Mouse (Mus musculus) yolk sac, embryonic 10.5 days (tissue): ENCODE data around the gene Plekhh3.
A peak's percentile ranks its signal among the peaks of the same experiment; 100 is the strongest.
"Not testable (repeated sequence)": the region's sequence is repeated elsewhere in the genome, so short reads cannot be mapped to it uniquely, and the experiment has no call there.

Source experiments
- DNase-seq: peaks from one replicate; pipeline ENCODE4 v3.0.0-alpha.2; 2017; ENCODE audit warnings: low spot score

Gene Plekhh3

DNA sequence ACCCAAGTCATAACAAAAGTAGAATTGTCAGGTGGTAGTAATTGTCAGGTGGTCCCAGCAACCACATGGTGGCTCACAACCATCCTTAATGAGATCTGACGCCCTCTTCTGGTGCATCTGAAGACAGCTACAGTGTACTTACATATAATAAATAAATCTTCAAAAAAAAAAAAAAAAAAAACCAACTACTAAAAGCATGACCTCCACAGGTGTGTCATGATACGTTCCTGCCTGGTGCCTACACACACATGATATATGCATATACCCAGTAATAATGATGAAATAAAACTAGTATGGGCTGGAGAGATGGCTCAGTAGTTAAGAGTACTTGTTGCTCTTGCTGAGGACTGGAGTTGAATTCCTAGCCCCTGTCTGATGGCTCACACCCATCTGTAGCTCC, 20.1 kb downstream of the Plekhh3 start:
- DNase-seq, result no peak

DNA sequence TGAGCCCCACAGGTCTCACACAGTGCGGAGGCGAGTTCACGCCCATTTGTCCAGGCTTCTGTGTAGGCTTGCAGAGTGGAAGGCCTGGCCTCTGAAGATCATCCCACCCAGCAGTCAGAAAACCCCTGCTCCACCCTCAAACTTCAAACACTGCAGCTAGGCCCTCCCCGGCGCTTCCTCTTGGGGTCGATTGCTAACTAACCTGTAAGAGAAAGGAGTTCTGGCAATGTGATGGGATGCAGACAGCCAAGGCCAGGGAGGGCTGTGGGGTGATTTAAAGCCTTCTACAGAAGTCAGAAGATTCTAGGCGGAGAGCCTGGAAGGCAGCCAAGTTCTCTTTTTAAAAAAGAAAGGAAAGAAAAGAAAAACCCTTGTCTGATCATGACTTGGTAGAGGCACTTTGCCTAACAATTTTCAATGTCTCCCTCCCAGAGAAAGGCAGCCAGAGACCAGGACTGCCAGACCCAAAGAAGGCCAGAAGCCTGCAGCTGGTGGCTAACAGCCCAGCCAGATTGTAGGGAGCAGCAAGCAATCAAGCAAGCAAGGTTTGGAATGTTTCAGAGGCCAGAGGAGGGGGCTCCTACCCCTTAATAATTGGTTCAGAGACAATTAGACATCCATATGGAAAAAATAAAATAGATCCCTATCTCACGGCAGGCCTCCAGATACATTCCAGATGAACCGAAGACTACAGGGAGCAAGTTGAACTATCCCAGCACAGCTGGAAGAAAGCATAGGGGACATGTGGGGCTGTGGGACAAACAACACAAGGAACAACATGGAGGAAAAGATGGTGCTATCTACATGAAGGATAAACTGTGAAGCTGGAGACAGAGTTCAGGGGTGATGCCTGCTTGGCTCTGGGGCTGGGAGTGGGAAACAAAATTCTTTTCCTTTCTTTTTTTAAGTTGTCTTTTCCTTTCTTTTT, 21.7 kb downstream of the Plekhh3 start:
- peak; percentile 13 for DNase-seq

DNA sequence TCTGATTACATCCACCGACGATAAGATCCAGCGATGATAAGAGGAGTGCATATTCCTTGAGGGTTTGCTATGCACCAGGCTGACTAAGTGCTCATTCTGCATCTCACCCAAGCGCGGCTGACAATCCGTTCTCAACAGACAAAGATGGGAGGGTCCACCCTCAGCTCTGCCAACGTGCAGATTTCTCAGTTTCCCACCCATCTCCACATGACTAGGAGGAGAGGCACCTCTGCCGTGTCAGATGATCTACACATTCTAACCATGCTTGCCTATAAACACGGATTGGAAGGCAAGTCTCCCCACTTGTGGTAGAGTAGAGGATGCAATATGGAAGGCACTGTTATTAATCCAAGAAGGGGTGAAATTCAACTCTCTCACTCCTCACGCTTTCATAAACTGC, 22.4 kb downstream of the Plekhh3 start:
- DNase-seq, result no peak

GRCm38 (mm10) chr11:101146377-101146776, 24.8 kb downstream of the Plekhh3 start:
- DNase-seq, result no peak

GRCm38 (mm10) chr11:101143338-101144225, 27.6 kb downstream of the Plekhh3 start:
- peak; percentile 15 for DNase-seq

GRCm38 (mm10) chr11:101142215-101142967, 28.8 kb downstream of the Plekhh3 start:
- no peak for DNase-seq

GRCm38 (mm10) chr11:101141088-101141487, 30.1 kb downstream of the Plekhh3 start:
- DNase-seq, result no peak

- DNase-seq, result peak; percentile 23
Measured at GRCm38 (mm10) chr11:101140164-101140819, 30.9 kb downstream of the Plekhh3 start.

DNA sequence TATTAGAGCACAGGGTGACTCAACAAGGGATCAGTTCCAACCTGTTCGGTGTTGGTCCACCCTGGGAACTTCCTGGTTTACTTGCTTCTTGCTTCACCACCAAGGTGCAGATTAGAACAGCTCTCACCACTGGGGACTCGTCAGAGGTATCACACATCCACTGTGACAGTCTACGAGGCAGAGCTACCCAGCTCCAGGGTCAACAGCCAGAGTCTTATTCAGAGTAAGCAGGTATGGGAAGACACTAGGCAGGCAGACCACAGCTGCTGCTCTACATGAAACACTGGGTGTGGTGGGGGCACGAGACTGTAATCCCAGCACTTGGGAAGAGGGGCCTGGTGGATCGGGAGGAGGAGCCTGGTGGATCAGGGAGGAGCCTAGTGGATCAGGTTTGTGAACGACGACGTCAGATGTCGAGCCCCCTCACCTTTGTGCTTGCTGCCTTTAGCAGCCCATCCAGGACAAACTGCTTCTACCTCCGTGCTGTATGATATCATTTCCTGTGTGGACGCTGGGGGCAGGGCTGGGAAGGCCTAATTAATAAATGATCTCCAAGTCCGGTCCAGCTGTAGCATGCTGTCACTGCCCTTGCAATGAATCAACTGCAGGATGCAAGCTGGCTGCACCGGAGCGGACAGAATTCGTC, 32.5 kb downstream of the Plekhh3 start:
- DNase-seq, result peak; percentile 38

GRCm38 (mm10) chr11:101137000-101137399, 34.2 kb downstream of the Plekhh3 start:
- DNase-seq, result no peak

DNA sequence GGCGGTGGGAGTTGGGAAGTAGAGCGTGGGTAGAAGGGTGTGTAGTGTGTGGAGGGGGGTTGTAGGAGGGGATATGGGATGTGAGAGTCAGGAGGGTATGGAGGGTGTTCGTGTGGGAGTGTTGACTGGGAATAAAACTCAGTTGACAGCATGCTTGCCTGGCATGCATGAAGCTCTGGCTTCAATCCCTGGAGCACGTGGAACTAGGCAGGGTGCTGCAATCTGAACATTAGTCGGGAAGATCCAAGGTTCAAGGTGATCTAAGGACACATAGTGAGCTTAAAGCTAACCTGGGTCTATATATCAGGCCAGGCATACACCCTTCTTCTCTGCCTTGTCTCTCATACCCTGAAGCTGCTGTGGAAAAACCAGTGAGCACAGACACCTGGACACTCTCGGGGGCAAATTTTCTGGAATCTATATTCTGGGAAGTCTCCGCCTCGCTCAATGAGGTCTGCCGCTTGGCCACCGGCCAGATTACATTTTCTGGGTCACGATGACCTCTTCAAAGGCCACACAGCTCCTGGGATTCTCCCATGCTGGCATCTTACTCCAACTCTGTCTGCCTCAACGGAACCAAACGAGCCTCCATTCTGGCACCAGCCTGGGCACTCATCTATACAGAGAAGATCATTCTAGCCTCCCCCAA, 36.8 kb downstream of the Plekhh3 start:
- no peak for DNase-seq

GRCm38 (mm10) chr11:101133037-101133436, 38.1 kb downstream of the Plekhh3 start:
- no peak for DNase-seq

DNA sequence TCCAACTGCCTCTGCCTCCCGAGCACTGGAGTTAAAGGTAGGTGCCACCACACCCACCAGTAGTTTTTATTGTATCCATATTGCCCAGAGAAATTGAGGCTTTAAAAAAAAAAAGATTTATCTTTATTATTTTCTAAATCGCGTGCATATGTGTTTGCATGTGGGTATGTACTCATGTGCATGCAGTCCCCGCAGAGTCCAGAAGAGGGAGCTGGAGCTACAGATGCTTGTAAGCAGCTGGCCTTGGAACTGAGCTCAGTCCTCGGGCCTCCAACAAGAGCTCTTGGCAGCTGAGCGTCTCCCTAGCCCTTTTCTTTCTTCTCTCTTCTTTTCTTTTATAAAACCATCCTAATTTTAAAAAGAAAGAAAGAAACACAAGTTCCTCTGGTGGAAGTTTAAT, 39.5 kb downstream of the Plekhh3 start:
- DNase-seq, result no peak

DNA sequence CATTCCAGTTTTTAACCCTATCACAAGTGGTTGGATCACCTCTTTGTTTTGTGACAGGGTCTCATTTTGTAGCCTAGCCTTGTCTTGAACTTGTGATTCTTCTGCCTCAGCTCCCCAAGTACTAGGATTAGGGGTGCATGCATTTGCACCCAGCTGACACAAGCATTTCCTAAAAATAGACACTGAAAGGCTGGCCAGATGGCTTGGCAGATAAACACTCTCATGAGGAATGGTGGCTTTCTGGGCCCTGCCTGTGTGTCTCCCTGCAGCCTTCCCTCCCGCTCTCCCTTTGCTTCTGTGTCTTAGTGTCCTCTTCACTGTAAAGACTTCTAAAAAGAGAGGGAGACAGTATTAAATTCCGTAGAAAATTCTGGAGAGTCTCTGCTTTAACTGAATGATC, 40.0 kb downstream of the Plekhh3 start:
- no peak for DNase-seq

DNA sequence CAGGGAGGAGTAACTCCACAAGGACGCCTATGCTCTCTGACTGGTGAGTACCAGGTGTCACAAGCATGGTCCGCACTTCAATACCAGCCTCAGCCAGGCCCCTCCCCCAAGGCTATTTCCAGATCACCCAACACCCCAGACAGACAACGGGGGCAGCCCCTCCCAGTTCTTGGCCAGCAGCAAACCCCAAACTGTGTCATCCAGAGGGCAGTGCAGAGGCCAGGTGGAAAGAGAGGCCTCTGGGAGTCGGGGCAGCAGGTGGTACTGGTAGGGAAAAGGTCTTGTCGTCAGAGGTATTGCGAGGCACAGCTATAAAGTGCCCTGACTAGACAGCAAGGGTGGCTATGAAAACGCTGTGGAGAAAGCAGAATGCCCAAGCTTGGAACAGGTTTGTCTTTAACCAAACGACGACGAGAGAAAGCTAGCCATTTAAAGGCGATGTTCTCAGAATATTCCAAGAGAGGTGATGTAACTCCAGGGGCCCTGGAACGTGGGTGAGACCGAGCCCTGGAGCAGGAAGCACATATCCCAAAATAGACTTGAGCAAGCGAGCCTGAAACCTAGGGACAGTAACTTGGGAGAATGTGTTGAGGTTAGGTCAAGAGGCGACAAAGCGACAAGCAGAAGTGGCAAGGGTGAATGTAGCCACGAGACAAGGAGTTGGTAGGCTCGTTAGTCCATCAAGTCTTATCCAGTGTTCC, 40.9 kb downstream of the Plekhh3 start:
- DNase-seq, result no peak

- no peak for DNase-seq
Measured at GRCm38 (mm10) chr11:101128996-101129577, 42.1 kb downstream of the Plekhh3 start.

DNA sequence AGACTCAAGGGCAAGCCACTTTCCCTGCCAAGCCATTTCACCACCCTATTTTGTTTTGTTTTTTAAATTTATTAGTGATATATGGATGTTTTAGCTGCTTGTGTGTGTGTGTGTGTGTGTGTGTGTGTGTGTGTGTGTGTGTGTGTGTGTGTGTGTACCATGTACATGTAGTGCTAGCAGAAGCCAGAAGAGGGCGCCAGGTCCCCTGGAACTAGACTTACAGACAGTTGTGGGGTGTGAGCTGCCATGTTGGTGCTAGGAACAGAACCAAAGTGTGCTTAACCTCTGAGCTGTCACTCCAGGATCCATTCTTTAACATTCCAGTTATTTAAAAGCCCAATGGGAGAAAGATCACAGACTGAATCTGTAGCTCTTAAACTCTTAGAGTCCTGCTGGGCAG, 44.1 kb downstream of the Plekhh3 start:
- DNase-seq, result no peak

GRCm38 (mm10) chr11:101125008-101125407, 46.1 kb downstream of the Plekhh3 start:
- DNase-seq, result not testable (repeated sequence)

DNA sequence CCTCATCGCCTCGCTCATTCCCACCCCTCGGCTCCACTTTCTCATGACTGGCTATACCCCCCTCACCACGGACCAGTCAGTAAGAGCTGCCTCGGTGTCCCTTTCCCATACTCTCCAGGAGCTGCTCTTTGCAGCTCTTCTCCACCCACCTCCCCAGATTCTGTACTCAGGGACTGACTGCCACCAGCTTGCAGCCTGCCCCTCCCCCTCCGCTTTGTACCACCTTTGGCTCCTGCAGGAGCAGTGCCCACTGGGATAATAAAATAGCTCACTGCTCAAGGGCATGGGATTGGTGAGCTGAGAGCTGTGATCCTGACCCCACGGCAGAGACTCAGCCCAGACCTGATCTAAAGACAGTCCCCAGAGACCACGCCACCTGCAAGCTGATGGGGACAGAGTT, 46.7 kb downstream of the Plekhh3 start:
- DNase-seq, result not testable (repeated sequence)
